Mouse (Mus musculus): ENCODE data around the gene Eras. TPM values are rescaled to one million over a fixed set of nuclear protein-coding genes. Genes with fewer than 3 reads are reported as not detected.

The Eras gene
- total and polyA plus RNA-seq, 3 experiments: not detected

DNA sequence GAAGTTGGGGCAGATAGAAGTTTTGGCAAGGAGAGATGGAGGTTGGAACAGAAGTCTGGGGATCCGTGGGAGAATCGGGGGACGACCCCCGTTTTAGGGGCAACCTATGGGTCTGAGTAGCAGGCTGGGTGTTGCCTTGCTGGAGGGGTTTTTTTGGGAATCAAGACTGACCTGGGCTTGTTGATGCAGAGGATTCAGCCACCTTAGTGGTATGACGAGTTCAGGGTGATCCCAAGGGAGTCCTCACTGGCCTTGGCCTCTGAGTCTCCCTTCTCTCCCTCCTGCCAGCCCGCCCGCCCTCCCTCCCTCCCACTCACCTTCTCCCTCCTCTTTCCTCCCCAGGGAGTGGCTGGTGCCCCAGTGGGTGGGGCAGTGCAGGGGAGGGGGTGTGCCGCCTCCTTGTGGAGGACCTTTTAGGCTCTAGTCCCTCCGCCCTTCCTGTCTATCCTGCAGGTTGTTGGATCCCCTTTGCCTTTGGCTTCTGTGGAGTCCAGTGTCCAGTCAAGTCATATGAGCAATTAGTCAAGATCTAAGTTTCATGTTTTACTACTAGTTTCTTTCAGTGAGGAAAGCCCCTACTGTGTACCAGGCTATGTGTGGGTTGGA is 39.3 kb upstream of the Eras start:
- Histone ChIP-seq H3K27ac (ENCODE audit: control insufficient read depth, low read depth, low read length) (peak overlapping the region; percentile 98), H3K36me3 (ENCODE audit: control insufficient read depth in 1 of 2, insufficient read depth in 2 of 2, low read length in 2 of 2) (peaks cover 0 to 52% of the 10 kb centered on the region in 2 experiments; a peak in 3 of 4 replicates), H3K9ac (ENCODE audit: control insufficient read depth, low read depth, low read length, poor library complexity, severe bottlenecking) (peak overlapping the region; percentile 84), H3K4me3 (ENCODE audit: control insufficient read depth in 1 of 2, insufficient read depth in 1 of 2, low read depth in 2 of 2, low read length in 2 of 2) (peak overlapping the region; percentile 66 to 97), H3K4me1 (ENCODE audit: control insufficient read depth in 1 of 2, insufficient read depth in 2 of 2, low read length in 2 of 2) (peaks cover 29 to 53% of the 10 kb centered on the region in 2 experiments), H3K9me3 (replicated peaks; ENCODE audit: insufficient read depth, low read length) (no peaks in the 10 kb centered on the region), H3K27me3 (ENCODE audit: control insufficient read depth in 1 of 2, insufficient read depth in 2 of 2, low read length in 2 of 2) (no peaks in the 10 kb centered on the region), H3K79me2 (ENCODE audit: control insufficient read depth, insufficient read depth, low read length, poor library complexity) (peaks cover 52% of the 10 kb centered on the region)
- peak; percentile 94 for DNase-seq (ENCODE audit: low read depth, low spot score)
- TF ChIP-seq TBP (IDR thresholded peaks at IDR 0.05; ENCODE audit: low read depth, low read length): peak; percentile 85
- TF ChIP-seq POLR2A (IDR thresholded peaks at IDR 0.05; ENCODE audit: control insufficient read depth in 1 of 2, insufficient read depth in 1 of 2, low read depth in 1 of 2, low read length in 2 of 2, poor library complexity in 1 of 2): peak in 1 of 2 experiments; percentile 87; a peak in 2 of 4 replicates
- TF ChIP-seq CHD2 (IDR thresholded peaks at IDR 0.05; ENCODE audit: low read length): no peak
- no peak for TF ChIP-seq MEF2A (IDR thresholded peaks at IDR 0.05; ENCODE audit: extremely low read depth, insufficient replicate concordance, low read depth, low read length, poor library complexity, severe bottlenecking)
- TF ChIP-seq ELF1 (IDR thresholded peaks at IDR 0.05; ENCODE audit: low read depth, low read length): no peak
- TF ChIP-seq USF2 (IDR thresholded peaks at IDR 0.05; ENCODE audit: borderline replicate concordance in 1 of 2, insufficient read depth in 1 of 2, low read depth in 1 of 2, low read length in 2 of 2): no peak
- TF ChIP-seq MYB (IDR thresholded peaks at IDR 0.05; ENCODE audit: low read depth, low read length): no peak
- no peak for TF ChIP-seq USF1 (IDR thresholded peaks at IDR 0.05; ENCODE audit: low read depth, low read length)
- TF ChIP-seq GABPA (IDR thresholded peaks at IDR 0.05; ENCODE audit: low read depth, low read length): no peak
- TF ChIP-seq POLR2AphosphoS5 (IDR thresholded peaks at IDR 0.05; ENCODE audit: borderline replicate concordance, low read depth, low read length): peak; percentile 66; the same call in 1 of the 2 replicates
- TF ChIP-seq ZNF384 (IDR thresholded peaks at IDR 0.05; ENCODE audit: low read depth, low read length): no peak

DNA sequence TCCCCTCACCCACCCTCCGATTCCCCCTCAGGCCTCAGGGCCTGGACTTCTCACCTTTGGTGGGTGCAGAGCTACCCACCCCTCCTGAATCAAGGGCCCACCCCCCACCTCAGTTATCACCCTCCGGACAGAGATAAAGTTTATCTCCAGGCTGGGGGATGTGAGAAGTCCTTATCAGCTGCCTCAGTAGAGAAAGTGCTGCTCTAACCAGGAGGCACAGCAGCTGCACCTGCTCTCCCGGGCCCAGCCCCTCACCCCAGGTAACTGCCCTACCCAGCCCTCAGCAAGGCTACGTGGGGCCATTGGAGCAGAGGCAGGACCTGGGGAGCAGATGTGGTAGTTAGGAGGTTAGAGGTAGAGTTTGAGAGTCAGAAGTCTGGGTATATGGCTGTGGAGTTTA is 37.8 kb upstream of the Eras start:
- peaks cover 20 to 47% of the 10 kb centered on the region in 2 experiments for H3K4me1 ChIP-seq (ENCODE audit: control insufficient read depth in 1 of 2, insufficient read depth in 2 of 2, low read length in 2 of 2)
- peak overlapping the region; percentile 84 for H3K9ac ChIP-seq (ENCODE audit: control insufficient read depth, low read depth, low read length, poor library complexity, severe bottlenecking)
- no peaks in the 10 kb centered on the region for H3K9me3 ChIP-seq (replicated peaks; ENCODE audit: insufficient read depth, low read length)
- DNase-seq (ENCODE audit: low read depth, low spot score): peak; percentile 75
- H3K27ac ChIP-seq (ENCODE audit: control insufficient read depth, low read depth, low read length): peak overlapping the region; percentile 96
- peaks cover 4 to 47% of the 10 kb centered on the region in 2 experiments for H3K36me3 ChIP-seq (ENCODE audit: control insufficient read depth in 1 of 2, insufficient read depth in 2 of 2, low read length in 2 of 2)
- H3K4me3 ChIP-seq (ENCODE audit: control insufficient read depth in 1 of 2, insufficient read depth in 1 of 2, low read depth in 2 of 2, low read length in 2 of 2): peak overlapping the region; percentile 66 to 97
- H3K27me3 ChIP-seq (ENCODE audit: control insufficient read depth in 1 of 2, insufficient read depth in 2 of 2, low read length in 2 of 2): no peaks in the 10 kb centered on the region
- H3K79me2 ChIP-seq (ENCODE audit: control insufficient read depth, insufficient read depth, low read length, poor library complexity): peaks cover 53% of the 10 kb centered on the region
- TF ChIP-seq UBTF (IDR thresholded peaks at IDR 0.05; ENCODE audit: borderline replicate concordance, insufficient read depth, low read depth, low read length) (no peak), ZC3H11A (IDR thresholded peaks at IDR 0.05; ENCODE audit: low read depth, low read length) (no peak), BHLHE40 (IDR thresholded peaks at IDR 0.05; ENCODE audit: borderline replicate concordance, low read depth, low read length) (no peak), TBP (IDR thresholded peaks at IDR 0.05; ENCODE audit: low read depth, low read length) (peak; percentile 10; the same call in 1 of the 2 replicates), CHD1 (IDR thresholded peaks at IDR 0.05; ENCODE audit: low read depth, low read length) (no peak), TAL1 (IDR thresholded peaks at IDR 0.05; ENCODE audit: low read length) (peak; percentile 36), USF2 (IDR thresholded peaks at IDR 0.05; ENCODE audit: borderline replicate concordance in 1 of 2, insufficient read depth in 1 of 2, low read depth in 1 of 2, low read length in 2 of 2) (no peak), ZKSCAN1 (IDR thresholded peaks at IDR 0.05; ENCODE audit: low read depth, low read length) (no peak), NRF1 (IDR thresholded peaks at IDR 0.05; ENCODE audit: insufficient read depth, low read depth, low read length, poor library complexity, severe bottlenecking) (no peak), POLR2A (IDR thresholded peaks at IDR 0.05; ENCODE audit: control insufficient read depth in 1 of 2, insufficient read depth in 1 of 2, low read depth in 1 of 2, low read length in 2 of 2, poor library complexity in 1 of 2) (peak in 1 of 2 experiments; percentile 68; a peak in 1 of 4 replicates), MAZ (IDR thresholded peaks at IDR 0.05; ENCODE audit: low read depth, low read length) (no peak), GATA1 (IDR thresholded peaks at IDR 0.05; ENCODE audit: low read depth, low read length) (peak; percentile 94)

Data from MEL (cell line).